Mouse (Mus musculus) MEL (cell line): ENCODE data around the gene 2300009A05Rik. TPM values are rescaled to one million over a fixed set of nuclear protein-coding genes. Genes with fewer than 3 reads are reported as not detected.

Source experiments
- DNase-seq: peaks from one replicate; pipeline ENCODE4 v3.0.0; 2011; ENCODE audit warnings: low read depth, low spot score
- H3K27ac ChIP-seq: 2 replicates; pipeline ENCODE4 v1.5.1; 2012; ENCODE audit warnings: low read depth, mild to moderate bottlenecking, control low read depth, low read length, moderate library complexity; ENCODE audit not compliant: control insufficient read depth
- H3K27me3 ChIP-seq, 2 experiments: fragments of 150-350 bp in 1 of 2; sonication (generic) in 1 of 2; 2 replicates each; pipeline ENCODE4 v1.6.1; 2012; ENCODE audit warnings: low read length in 2 of 2, mild to moderate bottlenecking in 2 of 2, improper control_type of control experiment in 1 of 2, moderate library complexity in 1 of 2; ENCODE audit not compliant: insufficient read depth in 2 of 2, control insufficient read depth in 1 of 2
- H3K36me3 ChIP-seq, 2 experiments: 2 replicates each; pipeline ENCODE4 v1.6.1; 2012 to 2014; ENCODE audit warnings: low read length in 2 of 2, improper control_type of control experiment in 1 of 2, inconsistent platforms in 1 of 2, mild to moderate bottlenecking in 1 of 2; ENCODE audit not compliant: insufficient read depth in 2 of 2, control insufficient read depth in 1 of 2
- H3K4me1 ChIP-seq, 2 experiments: fragments of 150-350 bp in 1 of 2; sonication (generic) in 1 of 2; 2 replicates each; pipeline ENCODE4 v1.6.1; 2012; ENCODE audit warnings: low read length in 2 of 2, improper control_type of control experiment in 1 of 2, mild to moderate bottlenecking in 1 of 2; ENCODE audit not compliant: insufficient read depth in 2 of 2, control insufficient read depth in 1 of 2
- H3K4me3 ChIP-seq, 2 experiments: fragments of 150-350 bp in 1 of 2; sonication (generic) in 1 of 2; 2 replicates each; pipeline ENCODE4 v1.5.1; 2012; ENCODE audit warnings: low read depth in 2 of 2, low read length in 2 of 2, mild to moderate bottlenecking in 2 of 2, moderate library complexity in 2 of 2, control low read depth in 1 of 2, improper control_type of control experiment in 1 of 2; ENCODE audit not compliant: control insufficient read depth in 1 of 2, insufficient read depth in 1 of 2
- H3K79me2 ChIP-seq: 2 replicates; pipeline ENCODE4 v1.6.1; 2012; ENCODE audit warnings: mild to moderate bottlenecking, low read length, moderate library complexity; ENCODE audit not compliant: control insufficient read depth, poor library complexity, insufficient read depth
- H3K9ac ChIP-seq: 2 replicates; pipeline ENCODE4 v1.6.1; 2012; ENCODE audit warnings: low read depth, mild to moderate bottlenecking, control low read depth, low read length, moderate library complexity; ENCODE audit not compliant: control insufficient read depth, poor library complexity, severe bottlenecking
- H3K9me3 ChIP-seq: fragments of 150-350 bp; sonication (generic); replicated peaks from 2 replicates; pipeline ENCODE4 v1.6.1; 2012; ENCODE audit warnings: mild to moderate bottlenecking, low read length, improper control_type of control experiment, moderate library complexity; ENCODE audit not compliant: insufficient read depth
- CHD2 ChIP-seq: IDR thresholded peaks from 2 replicates; pipeline ENCODE4 v1.6.1; 2011; ENCODE audit warnings: low read length, improper control_type of control experiment
- CTCF ChIP-seq, 3 experiments: IDR thresholded peaks in 2 of 3; conservative IDR thresholded peaks in 1 of 3; 2 replicates each; pipeline ENCODE4 v1.5.1; 2011 to 2012; ENCODE audit warnings: low read length in 3 of 3, low read depth in 2 of 3, mild to moderate bottlenecking in 2 of 3, improper control_type of control experiment in 1 of 3, inconsistent platforms in 1 of 3, mixed read lengths in 1 of 3, moderate library complexity in 1 of 3; ENCODE audit not compliant: control insufficient read depth in 1 of 3, insufficient read depth in 1 of 3, poor library complexity in 1 of 3, severe bottlenecking in 1 of 3
- E2F4 ChIP-seq: IDR thresholded peaks from 2 replicates; pipeline ENCODE4 v1.6.1; 2011; ENCODE audit warnings: low read depth, low read length, improper control_type of control experiment, borderline replicate concordance
- ETS1 ChIP-seq: IDR thresholded peaks from 2 replicates; pipeline ENCODE4 v1.6.1; 2012; ENCODE audit warnings: low read depth, mild to moderate bottlenecking, inconsistent platforms, low read length, improper control_type of control experiment, moderate library complexity
- GABPA ChIP-seq: IDR thresholded peaks from 2 replicates; pipeline ENCODE4 v1.6.1; 2012; ENCODE audit warnings: low read depth, mild to moderate bottlenecking, inconsistent platforms, low read length, improper control_type of control experiment, moderate library complexity
- GATA1 ChIP-seq: IDR thresholded peaks from 2 replicates; pipeline ENCODE4 v1.6.1; 2011; ENCODE audit warnings: low read depth, low read length, improper control_type of control experiment
- HCFC1 ChIP-seq: IDR thresholded peaks from 2 replicates; pipeline ENCODE4 v1.6.1; 2012; ENCODE audit warnings: low read depth, mild to moderate bottlenecking, inconsistent platforms, low read length, improper control_type of control experiment, moderate library complexity
- KAT2A ChIP-seq: conservative IDR thresholded peaks from 2 replicates; pipeline ENCODE4 v1.6.1; 2012; ENCODE audit warnings: low read depth, low read length, improper control_type of control experiment, inconsistent platforms
- MAFK ChIP-seq: IDR thresholded peaks from 2 replicates; pipeline ENCODE4 v1.6.1; 2011; ENCODE audit warnings: low read depth, mild to moderate bottlenecking, low read length, improper control_type of control experiment, borderline replicate concordance
- MAX ChIP-seq: IDR thresholded peaks from 2 replicates; pipeline ENCODE4 v1.6.1; 2011; ENCODE audit warnings: low read length, improper control_type of control experiment
- MAZ ChIP-seq: IDR thresholded peaks from 2 replicates; pipeline ENCODE4 v1.6.1; 2012; ENCODE audit warnings: low read depth, mild to moderate bottlenecking, inconsistent platforms, low read length, improper control_type of control experiment
- MEF2A ChIP-seq: IDR thresholded peaks from 2 replicates; pipeline ENCODE4 v1.6.1; 2014; ENCODE audit warnings: low read depth, mild to moderate bottlenecking, inconsistent platforms, low read length, improper control_type of control experiment; ENCODE audit not compliant: poor library complexity, insufficient replicate concordance, severe bottlenecking; ENCODE audit errors: extremely low read depth
- MXI1 ChIP-seq: IDR thresholded peaks from 2 replicates; pipeline ENCODE4 v1.6.1; 2011; ENCODE audit warnings: mild to moderate bottlenecking, low read depth, low read length, improper control_type of control experiment
- MYB ChIP-seq: IDR thresholded peaks from 2 replicates; pipeline ENCODE4 v1.6.1; 2011; ENCODE audit warnings: mild to moderate bottlenecking, low read depth, low read length, improper control_type of control experiment
- MYC ChIP-seq: IDR thresholded peaks from 2 replicates; pipeline ENCODE4 v1.6.1; 2011; ENCODE audit warnings: low read depth, mild to moderate bottlenecking, low read length, improper control_type of control experiment, moderate library complexity
- NELFE ChIP-seq: IDR thresholded peaks from 2 replicates; pipeline ENCODE4 v1.6.1; 2011; ENCODE audit warnings: low read depth, low read length, improper control_type of control experiment
- NRF1 ChIP-seq: IDR thresholded peaks from 2 replicates; pipeline ENCODE4 v1.6.1; 2014; ENCODE audit warnings: low read depth, mild to moderate bottlenecking, inconsistent platforms, low read length, improper control_type of control experiment, moderate library complexity; ENCODE audit not compliant: poor library complexity, insufficient read depth, severe bottlenecking
- POLR2A ChIP-seq, 2 experiments: IDR thresholded peaks; 2 replicates each; pipeline ENCODE4 v1.6.1; 2011 to 2012; ENCODE audit warnings: low read length in 2 of 2, mild to moderate bottlenecking in 2 of 2, control low read depth in 1 of 2, improper control_type of control experiment in 1 of 2, low read depth in 1 of 2, moderate library complexity in 1 of 2; ENCODE audit not compliant: control insufficient read depth in 1 of 2, insufficient read depth in 1 of 2, poor library complexity in 1 of 2
- POLR2AphosphoS2 ChIP-seq: IDR thresholded peaks from 2 replicates; pipeline ENCODE4 v1.6.1; 2011; ENCODE audit warnings: low read length, improper control_type of control experiment
- POLR2AphosphoS5 ChIP-seq: IDR thresholded peaks from 2 replicates; pipeline ENCODE4 v1.6.1; 2012; ENCODE audit warnings: low read depth, borderline replicate concordance, mild to moderate bottlenecking, inconsistent platforms, low read length, moderate library complexity, mixed read lengths
- RAD21 ChIP-seq: IDR thresholded peaks from 2 replicates; pipeline ENCODE4 v1.6.1; 2011; ENCODE audit warnings: mild to moderate bottlenecking, low read depth, low read length, improper control_type of control experiment
- RCOR1 ChIP-seq: IDR thresholded peaks from 2 replicates; pipeline ENCODE4 v1.6.1; 2012; ENCODE audit warnings: low read depth, mild to moderate bottlenecking, inconsistent platforms, low read length, improper control_type of control experiment
- SIN3A ChIP-seq: IDR thresholded peaks from 2 replicates; pipeline ENCODE4 v1.6.1; 2012; ENCODE audit warnings: low read length, improper control_type of control experiment, inconsistent platforms
- SMC3 ChIP-seq: IDR thresholded peaks from 2 replicates; pipeline ENCODE4 v1.6.1; 2011; ENCODE audit warnings: low read depth, low read length, improper control_type of control experiment
- TBP ChIP-seq: IDR thresholded peaks from 2 replicates; pipeline ENCODE4 v1.8.0; 2011; ENCODE audit warnings: low read depth, low read length, improper control_type of control experiment
- TCF12 ChIP-seq: IDR thresholded peaks from 2 replicates; pipeline ENCODE4 v1.6.1; 2014; ENCODE audit warnings: low read depth, mild to moderate bottlenecking, inconsistent platforms, low read length, improper control_type of control experiment, moderate library complexity
- UBTF ChIP-seq: IDR thresholded peaks from 2 replicates; pipeline ENCODE4 v1.6.1; 2012; ENCODE audit warnings: low read depth, mild to moderate bottlenecking, inconsistent platforms, low read length, improper control_type of control experiment, moderate library complexity, borderline replicate concordance; ENCODE audit not compliant: insufficient read depth
- USF1 ChIP-seq: IDR thresholded peaks from 2 replicates; pipeline ENCODE4 v1.6.1; 2014; ENCODE audit warnings: low read depth, mild to moderate bottlenecking, inconsistent platforms, low read length, improper control_type of control experiment, moderate library complexity
- ZC3H11A ChIP-seq: IDR thresholded peaks from 2 replicates; pipeline ENCODE4 v1.6.1; 2012; ENCODE audit warnings: low read depth, mild to moderate bottlenecking, inconsistent platforms, low read length, improper control_type of control experiment
- ZMIZ1 ChIP-seq: IDR thresholded peaks from 2 replicates; pipeline ENCODE4 v1.6.1; 2012; ENCODE audit warnings: low read depth, mild to moderate bottlenecking, inconsistent platforms, low read length, improper control_type of control experiment, moderate library complexity
- ZNF384 ChIP-seq: IDR thresholded peaks from 2 replicates; pipeline ENCODE4 v1.6.1; 2012; ENCODE audit warnings: low read depth, mild to moderate bottlenecking, inconsistent platforms, low read length, improper control_type of control experiment
- polyA plus RNA-seq, 2 experiments: library from polyadenylated mRNA; stranded (reverse) in 1 of 2; unstranded in 1 of 2; fragments of >175 nt in 1 of 2; fragments of >200 nt in 1 of 2; gene quantifications; 2 replicates each; pipeline versions ENCODE4 v1.2.1 to v1.2.4; 2012; ENCODE audit warnings: low replicate concordance in 2 of 2, low read depth in 1 of 2; ENCODE audit not compliant: insufficient read length in 2 of 2, insufficient read depth in 1 of 2, missing spikeins in 1 of 2
- total RNA-seq: library from RNA; depleted of rRNA; stranded (reverse); fragments of 300-350 nt; gene quantifications from 2 replicates; pipeline ENCODE4 v1.2.3, GENCODE M21; 2012; rRNA removed

The 2300009A05Rik gene
- total RNA-seq (24.0 and 25.5 TPM in 2 replicates), polyA plus RNA-seq (10 to 100 TPM in 1 of 2 experiments, not detected in 1; 30.6 TPM)

- Histone ChIP-seq H3K4me1 (peaks cover 3% of the 10 kb centered on the region in 2 experiments; a peak in 1 of 4 replicates), H3K4me3 (peak within 1 kb of the TSS; percentile 80 to 82), H3K27me3 (no peaks in the 10 kb centered on the region), H3K27ac (peak within 1 kb of the TSS; percentile 45), H3K79me2 (peaks cover 15% of the 10 kb centered on the region), H3K9me3 (no peaks in the 10 kb centered on the region), H3K36me3 (peaks cover 0 to 17% of the 10 kb centered on the region in 2 experiments; a peak in 2 of 4 replicates), H3K9ac (peak within 1 kb of the TSS; percentile 89)
- TF ChIP-seq TBP (0 out of 2 replicates have a peak, but pooled peaks have one; percentile 9), MXI1 (peak; percentile 92), UBTF (peak; percentile 91), GABPA (no peak), ETS1 (no peak), RCOR1 (no peak), SIN3A (peak; percentile 90), NELFE (peak; percentile 96), MYC (peak; percentile 67; the same call in 1 of the 2 replicates), POLR2AphosphoS5 (no peak), MYB (no peak), MAZ (peak; percentile 75; the same call in 1 of the 2 replicates), MAFK (peak; percentile 29; the same call in 1 of the 2 replicates), CHD2 (no peak), ZC3H11A (0 out of 2 replicates have a peak, but pooled peaks have one; percentile 7), GATA1 (no peak), CTCF (IDR thresholded peaks at IDR 0.05 in 2 of 3, conservative IDR thresholded peaks at IDR 0.05 in 1 of 3; ENCODE audit: control insufficient read depth in 1 of 3, insufficient read depth in 1 of 3, low read depth in 2 of 3, low read length in 3 of 3, poor library complexity in 1 of 3, severe bottlenecking in 1 of 3) (0 out of 6 replicates have a peak, but pooled peaks of 1 of the 3 experiments have one; percentile 1), ZMIZ1 (peak; percentile 93), KAT2A (no peak; the same call in 1 of the 2 replicates), MAX (peak; percentile 72), MEF2A (no peak), E2F4 (no peak), HCFC1 (peak; percentile 77), POLR2A (IDR thresholded peaks at IDR 0.05; ENCODE audit: control insufficient read depth in 1 of 2, insufficient read depth in 1 of 2, low read depth in 1 of 2, low read length in 2 of 2, poor library complexity in 1 of 2) (peak; percentile 95 to 98), USF1 (no peak), ZNF384 (no peak), NRF1 (peak; percentile 94), RAD21 (no peak), TCF12 (no peak; the same call in 1 of the 2 replicates), POLR2AphosphoS2 (peak; percentile 90), SMC3 (no peak)
- peak; percentile 94 for DNase-seq
These were observed at the start of gene 2300009A05Rik for GRCm38 (mm10) chr9:63398611-63399462. 2300009A05Rik (minus strand) TSS chr9:63399246.
